Mouse (Mus musculus) lung, embryonic 14.5 days (tissue): ENCODE measurements around the gene Smdt1. TPM values are rescaled to one million over a fixed set of nuclear protein-coding genes. Genes with fewer than 3 reads are reported as not detected.
A peak's percentile ranks its signal among the peaks of the same experiment; 100 is the strongest.

Source experiments
- ATAC-seq: fragments of 200-750 bp; cut with Nextera tagmentation; 2 replicates; pipeline ENCODE4 v1.8.0; 2017; ENCODE audit warnings: mild to moderate bottlenecking, moderate TSS enrichment, moderate library complexity; ENCODE audit not compliant: insufficient read depth
- DNase-seq: peaks from one replicate; pipeline ENCODE4 v3.0.0-alpha.2; 2015
- H3K27ac ChIP-seq: fragments of 300-500 bp; sonication (generic); 2 replicates; pipeline ENCODE4 v1.5.1; 2014; ENCODE audit warnings: low read depth, mild to moderate bottlenecking, moderate library complexity
- H3K27me3 ChIP-seq: fragments of 300-500 bp; sonication (generic); 2 replicates; pipeline ENCODE4 v1.6.1; 2014; ENCODE audit warnings: low read length, control low read depth; ENCODE audit not compliant: insufficient read depth
- H3K36me3 ChIP-seq: fragments of 300-500 bp; sonication (generic); 2 replicates; pipeline ENCODE4 v1.6.1; 2014; ENCODE audit warnings: control low read depth; ENCODE audit not compliant: insufficient read depth
- H3K4me1 ChIP-seq: fragments of 300-500 bp; sonication (generic); 2 replicates; pipeline ENCODE4 v1.6.1; 2014; ENCODE audit warnings: antibody characterized with exemption, control low read depth; ENCODE audit not compliant: insufficient read depth
- H3K4me2 ChIP-seq: fragments of 300-500 bp; sonication (generic); 2 replicates; pipeline ENCODE4 v1.6.1; 2014; ENCODE audit warnings: mild to moderate bottlenecking
- H3K4me3 ChIP-seq: fragments of 300-500 bp; sonication (generic); 2 replicates; pipeline ENCODE4 v1.5.1; 2014; ENCODE audit warnings: low read depth, low read length
- H3K9ac ChIP-seq: fragments of 300-500 bp; sonication (generic); 2 replicates; pipeline ENCODE4 v1.6.1; 2014
- H3K9me3 ChIP-seq: fragments of 300-500 bp; sonication (generic); 2 replicates; pipeline ENCODE4 v1.6.1; 2016; ENCODE audit warnings: low read depth, low read length, control low read depth
- CTCF ChIP-seq: IDR thresholded peaks from 2 replicates; pipeline ENCODE4 v1.5.1; 2016; ENCODE audit warnings: antibody characterized with exemption, low read depth
- WGBS: fragments of 180-500 bp; shearing (Covaris S2); extraction: QIAGEN DNeasy Blood & Tissue Kit; methylation state at CpG from one replicate; pipeline ENCODE4 v1.1.7; 2014; 5-methylcytosine and 5-hydroxymethylcytosine counted together
- polyA plus RNA-seq: library from polyadenylated mRNA; unstranded; fragments of >200 nt; fragmentation: Nextera tagmentation; extraction: Ambion mirVana; gene quantifications from 2 replicates; pipeline ENCODE4 v1.2.1, GENCODE M21; 2014

The Smdt1 gene
- polyA plus RNA-seq, 1 experiment from 2014 or later: 226 TPM

DNA sequence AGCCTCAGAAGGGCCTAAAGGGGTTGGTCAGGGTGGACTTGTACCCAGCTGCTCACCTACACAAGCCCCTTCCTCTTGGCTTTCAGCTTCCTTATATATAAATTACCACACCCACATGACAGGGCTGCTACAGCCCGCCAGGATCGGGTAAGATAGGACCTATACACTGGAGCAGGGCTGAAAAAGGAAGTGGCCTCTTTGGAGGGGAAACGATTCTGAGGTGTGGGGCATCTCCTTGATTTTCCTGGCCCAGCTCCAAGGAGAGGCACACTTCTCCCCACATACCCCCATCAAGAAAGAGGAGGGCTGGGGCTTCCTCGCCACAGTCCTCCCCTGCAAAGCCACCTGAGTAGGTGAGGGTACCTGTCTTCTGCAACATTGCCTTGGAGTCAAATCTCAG is 884 bp upstream of the Smdt1 start:
- H3K27ac ChIP-seq: no peak overlapping the region
- WGBS: 12% methylated on average over 4 of the region's 4 CpGs
- H3K4me1 ChIP-seq: peaks cover 8% of the 10 kb centered on the region; the same call in 1 of the 2 replicates
- peak overlapping the region; percentile 53 for H3K9ac ChIP-seq
- TF ChIP-seq CTCF: no peak
- no peaks in the 10 kb centered on the region for H3K9me3 ChIP-seq
- ATAC-seq: no peak
- peak; percentile 17 for DNase-seq
- H3K36me3 ChIP-seq: peaks cover 34% of the 10 kb centered on the region
- H3K4me2 ChIP-seq: peak overlapping the region; percentile 60
- peak overlapping the region; percentile 58 for H3K4me3 ChIP-seq
- no peaks in the 10 kb centered on the region for H3K27me3 ChIP-seq

DNA sequence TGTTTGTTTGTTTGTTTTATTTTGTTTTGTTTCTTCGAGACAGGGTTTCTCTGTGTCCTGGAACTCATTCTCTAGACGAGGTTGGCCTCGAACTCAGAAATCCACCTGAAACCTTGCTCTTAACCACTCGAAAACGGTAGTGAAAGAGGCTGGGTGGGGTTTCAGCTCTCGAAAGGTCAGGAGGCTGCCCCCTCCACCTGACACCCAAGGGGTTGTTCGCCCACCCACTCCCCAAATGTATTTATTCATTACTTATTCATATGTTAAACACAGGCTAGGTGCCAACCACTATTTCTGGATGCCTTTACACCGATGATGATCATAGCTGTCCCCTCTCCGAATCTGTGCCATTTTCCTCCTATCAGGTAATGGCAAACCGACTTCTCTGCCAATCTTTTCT is 391 bp downstream of the Smdt1 start:
- TF ChIP-seq CTCF: no peak
- no peak for DNase-seq
- no peaks in the 10 kb centered on the region for H3K27me3 ChIP-seq
- H3K27ac ChIP-seq: no peak overlapping the region
- peaks cover 8% of the 10 kb centered on the region; the same call in 1 of the 2 replicates for H3K4me1 ChIP-seq
- peak overlapping the region; percentile 58 for H3K4me3 ChIP-seq
- peaks cover 26% of the 10 kb centered on the region for H3K36me3 ChIP-seq
- no peaks in the 10 kb centered on the region for H3K9me3 ChIP-seq
- H3K9ac ChIP-seq: peak overlapping the region; percentile 53
- 51% methylated on average over 10 of the region's 10 CpGs for WGBS
- ATAC-seq: no peak
- H3K4me2 ChIP-seq: peak overlapping the region; percentile 60

DNA sequence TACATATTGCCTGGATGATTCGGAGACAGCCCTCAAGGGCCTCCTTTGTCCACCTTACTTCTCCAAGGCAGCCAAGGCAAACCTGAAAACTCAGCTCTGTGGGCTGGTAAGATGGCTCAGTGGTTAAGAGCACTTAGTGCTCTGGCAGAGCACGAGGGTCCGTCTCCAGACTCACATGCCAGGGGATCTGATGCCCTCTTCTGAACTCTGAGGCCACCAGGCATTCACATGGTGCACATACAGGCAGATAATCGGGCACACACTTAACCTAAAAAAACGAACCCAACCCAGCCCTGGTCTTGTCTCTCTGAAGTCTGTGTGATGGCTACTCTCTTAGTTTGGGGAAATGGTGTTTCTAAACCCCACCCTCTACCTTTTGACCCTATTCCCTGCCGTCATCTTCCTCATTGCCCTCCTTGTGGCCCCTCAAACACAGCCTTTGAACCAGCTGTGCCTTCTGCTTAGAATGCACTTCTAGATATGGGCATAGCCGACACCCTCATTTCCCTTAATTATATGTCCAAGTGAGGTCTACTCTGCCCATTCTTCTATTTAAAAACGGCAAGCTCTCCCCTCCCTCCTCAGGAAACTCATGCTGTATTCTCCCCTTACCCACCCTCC is 985 bp downstream of the Smdt1 start:
- Histone ChIP-seq H3K36me3 (peaks cover 21% of the 10 kb centered on the region), H3K9me3 (no peaks in the 10 kb centered on the region), H3K4me1 (peaks cover 8% of the 10 kb centered on the region; the same call in 1 of the 2 replicates), H3K27me3 (no peaks in the 10 kb centered on the region), H3K9ac (no peak overlapping the region), H3K4me3 (no peak overlapping the region), H3K4me2 (peak overlapping the region; percentile 68), H3K27ac (no peak overlapping the region; the same call in 1 of the 2 replicates)
- DNase-seq (no peak), ATAC-seq (no peak)
- WGBS: 52% methylated on average over 8 of the region's 8 CpGs
- no peak for TF ChIP-seq CTCF

DNA sequence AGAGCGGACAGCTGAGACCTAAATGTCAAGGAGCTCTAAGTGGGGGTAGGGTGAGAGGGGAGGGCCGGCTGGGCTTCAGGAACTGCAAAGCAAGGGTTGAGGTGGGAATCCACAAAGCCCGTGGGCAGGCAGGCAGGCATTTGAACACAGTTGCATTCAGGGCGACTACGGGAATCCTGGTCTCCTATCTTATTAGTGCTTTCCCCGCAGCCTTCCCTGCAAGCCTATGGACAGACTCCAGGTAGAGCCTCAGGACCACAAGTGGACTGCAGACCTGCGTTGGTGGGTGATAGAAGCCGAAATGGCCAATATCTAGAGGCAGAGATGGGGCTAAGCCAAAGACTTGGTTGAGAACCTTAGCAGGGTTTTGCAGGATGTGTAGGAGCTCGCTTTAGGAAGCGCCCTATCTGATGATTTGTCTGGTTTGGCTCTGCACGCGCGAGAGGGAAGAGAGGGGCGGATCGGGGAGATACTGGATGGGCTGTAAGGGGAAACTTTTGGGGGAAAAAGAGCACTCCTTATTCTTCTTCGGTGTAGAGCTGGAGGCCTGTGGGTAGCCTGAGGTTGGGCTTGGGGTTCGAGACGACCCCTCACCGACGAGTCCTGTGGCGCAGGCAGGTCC is 1.8 kb downstream of the Smdt1 start:
- H3K27ac ChIP-seq: peak overlapping the region; percentile 87
- H3K4me2 ChIP-seq: peak overlapping the region; percentile 68
- peak overlapping the region; percentile 75 for H3K9ac ChIP-seq
- TF ChIP-seq CTCF: no peak
- peaks cover 8% of the 10 kb centered on the region; the same call in 1 of the 2 replicates for H3K4me1 ChIP-seq
- H3K9me3 ChIP-seq: no peaks in the 10 kb centered on the region
- H3K4me3 ChIP-seq: peak overlapping the region; percentile 51
- H3K27me3 ChIP-seq: no peaks in the 10 kb centered on the region
- ATAC-seq: no peak
- H3K36me3 ChIP-seq: peaks cover 13% of the 10 kb centered on the region
- peak; percentile 61 for DNase-seq
- 27% methylated on average over 21 of the region's 21 CpGs for WGBS

DNA sequence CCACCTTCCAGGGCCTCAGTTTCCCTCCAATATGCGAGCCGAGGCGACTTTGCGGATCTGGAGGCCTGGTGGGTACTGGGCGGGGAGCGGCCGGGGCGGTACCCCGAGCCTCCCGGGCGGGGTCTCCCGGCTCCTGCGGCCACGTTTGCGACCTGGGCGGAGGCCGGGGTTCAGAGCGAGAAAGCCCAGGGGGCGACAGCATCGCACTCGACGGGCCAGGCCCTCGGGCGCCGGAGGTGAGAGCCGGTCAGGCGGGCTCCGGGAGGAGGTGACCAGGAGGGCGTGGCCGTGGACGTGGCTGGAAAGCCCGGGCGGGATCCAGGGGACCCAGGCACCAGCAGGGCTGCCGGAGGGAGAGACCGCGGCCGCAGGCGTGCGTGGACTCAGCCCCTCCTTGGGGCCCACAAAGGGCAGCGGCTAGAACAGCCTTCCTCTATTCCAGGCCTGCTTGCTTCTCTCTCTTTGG is 2.3 kb downstream of the Smdt1 start:
- WGBS: 2% methylated on average over 32 of the region's 40 CpGs
- ATAC-seq (peak; percentile 8; the same call in 1 of the 2 replicates), DNase-seq (peak; percentile 78)
- Histone ChIP-seq H3K9ac (peak overlapping the region; percentile 75), H3K9me3 (no peaks in the 10 kb centered on the region), H3K36me3 (peaks cover 8% of the 10 kb centered on the region), H3K27me3 (no peaks in the 10 kb centered on the region), H3K27ac (peak overlapping the region; percentile 87), H3K4me3 (peak overlapping the region; percentile 51), H3K4me2 (peak overlapping the region; percentile 68), H3K4me1 (peaks cover 8% of the 10 kb centered on the region; the same call in 1 of the 2 replicates)
- no peak for TF ChIP-seq CTCF

DNA sequence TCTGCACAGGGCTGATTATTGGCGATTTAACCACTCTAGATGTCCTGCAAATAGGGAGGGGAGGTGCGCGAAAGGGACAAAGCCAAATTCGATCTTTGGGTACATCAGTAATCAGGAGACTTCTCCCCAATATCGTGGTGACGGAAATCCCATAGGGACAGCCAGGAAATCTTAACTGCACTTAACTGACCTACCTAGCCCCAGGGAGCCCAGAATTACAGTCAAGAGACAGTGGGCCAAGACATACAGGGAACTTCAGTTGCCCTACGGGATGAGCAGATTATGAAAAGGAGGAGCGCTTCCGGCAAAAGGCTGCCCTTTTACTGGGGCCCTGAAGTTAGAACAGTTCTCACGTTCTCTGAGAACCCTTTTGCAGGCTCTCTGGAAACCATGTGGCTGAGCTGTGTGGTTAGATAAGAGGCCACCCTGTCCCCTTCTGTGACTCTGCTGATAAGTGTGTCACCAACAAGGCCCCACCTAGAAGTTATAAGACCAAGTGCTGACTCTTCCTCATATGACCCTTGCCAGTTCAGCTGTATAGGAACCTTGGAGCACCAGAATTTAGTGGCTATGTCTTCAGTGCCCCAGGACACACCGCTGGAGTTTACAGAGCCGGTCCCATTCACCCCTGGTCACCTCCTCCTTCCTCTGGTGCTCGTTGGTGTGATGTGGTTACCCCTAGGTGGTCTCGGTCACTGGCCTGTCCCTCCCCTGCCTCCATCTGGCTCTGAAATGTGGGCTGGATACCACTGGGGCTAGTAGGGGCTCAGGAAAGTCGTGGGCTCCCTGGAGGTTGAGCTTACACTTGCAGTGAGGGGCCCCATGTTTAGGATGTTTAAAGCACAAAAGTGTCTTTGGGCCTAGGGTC is 3.1 kb downstream of the Smdt1 start:
- 44% methylated on average over 15 of the region's 15 CpGs for WGBS
- Histone ChIP-seq H3K4me1 (peaks cover 8% of the 10 kb centered on the region), H3K4me2 (peak overlapping the region; percentile 68), H3K4me3 (peak overlapping the region; percentile 51), H3K9me3 (no peaks in the 10 kb centered on the region), H3K9ac (peak overlapping the region; percentile 75), H3K36me3 (peaks cover under 1% of the 10 kb centered on the region; the same call in 1 of the 2 replicates), H3K27ac (peak overlapping the region; percentile 87), H3K27me3 (no peaks in the 10 kb centered on the region)
- ATAC-seq (no peak), DNase-seq (peak; percentile 36)
- no peak for TF ChIP-seq CTCF

DNA sequence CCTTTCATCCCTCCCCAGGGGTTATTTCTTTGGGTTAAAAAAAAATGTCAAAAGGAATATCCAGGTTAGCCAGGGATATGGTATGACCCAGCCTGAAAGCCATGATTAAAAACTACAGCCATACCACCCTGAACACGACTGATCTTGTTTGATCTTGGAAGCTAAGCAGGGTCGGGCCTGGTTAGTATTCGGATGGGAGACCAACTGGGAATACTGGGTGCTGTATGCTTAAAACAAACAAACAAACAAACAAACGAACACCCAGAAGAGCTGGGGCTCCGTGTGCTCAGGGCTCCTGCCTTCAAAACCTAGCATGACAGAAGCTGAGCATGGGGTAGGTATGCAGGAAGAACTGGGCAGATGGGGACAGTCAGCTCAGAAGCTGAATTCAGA is 3.8 kb downstream of the Smdt1 start:
- no peak for ATAC-seq
- peak overlapping the region; percentile 68 for H3K4me2 ChIP-seq
- DNase-seq: no peak
- no peaks in the 10 kb centered on the region for H3K27me3 ChIP-seq
- H3K4me1 ChIP-seq: peaks cover 11% of the 10 kb centered on the region
- no peak for TF ChIP-seq CTCF
- peaks cover 4% of the 10 kb centered on the region; the same call in 1 of the 2 replicates for H3K36me3 ChIP-seq
- H3K27ac ChIP-seq: peak overlapping the region; percentile 87; the same call in 1 of the 2 replicates
- H3K9ac ChIP-seq: peak overlapping the region; percentile 75
- peak overlapping the region; percentile 51 for H3K4me3 ChIP-seq
- WGBS: 65% methylated on average over 5 of the region's 5 CpGs
- H3K9me3 ChIP-seq: no peaks in the 10 kb centered on the region
